Mouse (Mus musculus) natural killer cell, adult 2 months (primary cell): Measurements from ENCODE around the gene Cotl1.

Experiments
- DNase-seq, 2 experiments: peaks; one replicate each; pipeline ENCODE4 v3.0.0; 2022; ENCODE audit warnings: low spot score in 2 of 2

The Cotl1 gene

GRCm38 (mm10) chr8:119788607-119789381 lies 51.5 kb downstream of the Cotl1 start:
- DNase-seq = no peak

- no peak for DNase-seq
Measured at GRCm38 (mm10) chr8:119787341-119787740, 53.0 kb downstream of the Cotl1 start.

GRCm38 (mm10) chr8:119786871-119787270 lies 53.5 kb downstream of the Cotl1 start:
- DNase-seq = peak; percentile 55 to 68

- DNase-seq = no peak
Measured at GRCm38 (mm10) chr8:119785764-119786405, 54.5 kb downstream of the Cotl1 start.

GRCm38 (mm10) chr8:119784676-119785075 lies 55.7 kb downstream of the Cotl1 start:
- no peak for DNase-seq

GRCm38 (mm10) chr8:119784141-119784574 lies 56.2 kb downstream of the Cotl1 start:
- peak; percentile 79 to 88 for DNase-seq

- peak in 1 of 2 experiments; percentile 17 for DNase-seq
Measured at GRCm38 (mm10) chr8:119783579-119783978, 56.8 kb downstream of the Cotl1 start.

GRCm38 (mm10) chr8:119782715-119783114 lies 57.6 kb downstream of the Cotl1 start:
- peak; percentile 71 to 84 for DNase-seq

GRCm38 (mm10) chr8:119781086-119781840 lies 59.1 kb downstream of the Cotl1 start:
- DNase-seq = peak; percentile 65 to 74

GRCm38 (mm10) chr8:119780402-119781049 lies 59.8 kb downstream of the Cotl1 start:
- DNase-seq = no peak

- DNase-seq = peak; percentile 79 to 83
Measured at GRCm38 (mm10) chr8:119779013-119779737, 61.2 kb downstream of the Cotl1 start.

- peak; percentile 98 to 99 for DNase-seq
Measured at GRCm38 (mm10) chr8:119778263-119778662, 62.1 kb downstream of the Cotl1 start, which contains the start of gene Tldc1. Gene Tldc1, minus strand, starts transcription at chr8:119778416.

- no peak for DNase-seq
Measured at GRCm38 (mm10) chr8:119777765-119778164, 62.6 kb downstream of the Cotl1 start.

GRCm38 (mm10) chr8:119776668-119777245 lies 63.6 kb downstream of the Cotl1 start:
- DNase-seq = no peak

GRCm38 (mm10) chr8:119765761-119766444 lies 74.4 kb downstream of the Cotl1 start:
- DNase-seq = no peak

GRCm38 (mm10) chr8:119765311-119765710 lies 75.0 kb downstream of the Cotl1 start:
- no peak for DNase-seq

GRCm38 (mm10) chr8:119762226-119763220 lies 77.8 kb downstream of the Cotl1 start:
- no peak for DNase-seq

GRCm38 (mm10) chr8:119761692-119762091 lies 78.7 kb downstream of the Cotl1 start:
- DNase-seq = no peak
